Mouse (Mus musculus): ENCODE data around the gene Cenpj.

Cenpj gene

DNA sequence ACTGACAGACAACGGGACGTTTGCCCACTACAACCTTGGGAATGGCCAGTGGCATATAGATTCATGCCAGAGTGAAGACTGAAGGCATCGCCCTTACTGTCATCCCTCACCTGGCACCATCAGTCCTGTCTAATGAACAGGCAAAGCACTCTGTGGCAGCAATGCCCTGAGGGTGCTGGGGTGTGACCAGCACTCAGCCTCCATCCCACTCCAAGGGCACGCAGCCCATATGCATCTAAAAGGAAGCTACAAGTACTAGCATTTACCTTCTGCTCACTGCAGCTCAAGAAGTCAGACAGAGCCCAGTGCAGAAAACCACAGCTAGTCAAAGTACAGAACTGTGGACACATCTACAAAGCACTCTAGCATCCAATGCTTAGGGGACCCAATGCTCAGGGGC lies 29.7 kb downstream of the Cenpj start:
- no peak for DNase-seq (ENCODE audit: low spot score)

DNA sequence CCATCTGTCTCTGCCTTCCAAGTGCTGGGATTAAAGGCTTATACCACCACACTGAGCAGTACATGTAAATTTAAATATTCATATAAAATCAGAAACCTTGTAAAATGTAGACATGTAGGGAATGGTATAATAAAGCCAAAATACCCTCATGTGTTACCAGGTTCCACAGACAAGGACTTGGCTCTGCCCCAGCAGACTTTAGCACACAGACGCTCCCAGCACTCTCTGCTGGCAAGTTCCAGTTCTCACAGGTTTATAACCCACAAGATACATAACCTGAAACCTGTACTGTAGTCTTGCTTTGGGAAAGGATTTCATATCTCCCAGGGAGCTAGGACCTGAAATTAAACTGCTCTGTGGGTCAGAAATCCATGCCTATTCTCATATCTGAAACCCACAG lies 30.3 kb downstream of the Cenpj start:
- no peak for DNase-seq (ENCODE audit: low spot score)

GRCm38 (mm10) chr14:56530788-56531187 lies 44.4 kb downstream of the Cenpj start:
- DNase-seq (ENCODE audit: low spot score) = no peak

- no peak for DNase-seq (ENCODE audit: low spot score)
Observed at GRCm38 (mm10) chr14:56514775-56515174, 60.5 kb downstream of the Cenpj start.

DNA sequence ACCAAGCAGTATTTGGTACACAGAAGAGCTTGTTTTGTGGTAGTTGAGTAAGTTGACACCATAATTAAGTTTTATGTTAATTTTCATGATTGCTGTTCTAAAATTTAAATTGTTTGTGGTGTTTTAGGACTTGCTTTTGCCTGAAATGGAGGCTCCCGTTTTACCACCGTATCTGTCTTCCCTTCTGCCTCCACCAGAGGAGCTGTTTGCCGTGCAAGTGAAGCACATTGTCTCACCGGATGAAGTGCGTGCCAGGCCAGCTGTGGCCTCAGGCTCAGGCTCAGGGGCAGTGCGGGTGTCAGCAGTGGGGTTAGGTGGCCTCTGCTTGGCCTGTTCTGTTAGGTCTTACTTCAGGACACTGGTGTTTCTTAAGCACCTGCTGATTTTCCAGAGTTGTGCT lies 63.1 kb downstream of the Cenpj start:
- DNase-seq (ENCODE audit: low spot score) = no peak

GRCm38 (mm10) chr14:56506743-56507142 lies 68.5 kb downstream of the Cenpj start:
- no peak for DNase-seq (ENCODE audit: low spot score)

DNA sequence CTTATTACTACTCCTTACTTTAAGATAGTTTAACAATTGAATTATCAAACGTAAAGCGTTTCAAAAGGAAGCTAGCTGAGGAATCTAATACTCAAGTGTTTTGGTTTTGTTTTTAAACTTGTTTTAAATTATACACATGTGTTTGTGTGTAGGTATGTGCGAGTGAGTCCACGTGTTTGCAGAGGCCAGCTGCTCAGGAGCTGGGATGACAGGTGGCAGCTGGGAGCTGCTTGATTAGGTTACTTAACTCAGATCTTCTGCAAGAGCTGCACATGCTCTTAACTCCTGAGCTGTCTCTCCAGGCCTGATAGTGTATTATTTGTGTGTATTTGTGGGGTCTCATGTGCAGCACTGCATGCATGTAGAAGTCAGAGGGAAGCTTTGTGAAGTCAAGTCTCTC lies 72.8 kb downstream of the Cenpj start:
- no peak for DNase-seq (ENCODE audit: low spot score)

DNA sequence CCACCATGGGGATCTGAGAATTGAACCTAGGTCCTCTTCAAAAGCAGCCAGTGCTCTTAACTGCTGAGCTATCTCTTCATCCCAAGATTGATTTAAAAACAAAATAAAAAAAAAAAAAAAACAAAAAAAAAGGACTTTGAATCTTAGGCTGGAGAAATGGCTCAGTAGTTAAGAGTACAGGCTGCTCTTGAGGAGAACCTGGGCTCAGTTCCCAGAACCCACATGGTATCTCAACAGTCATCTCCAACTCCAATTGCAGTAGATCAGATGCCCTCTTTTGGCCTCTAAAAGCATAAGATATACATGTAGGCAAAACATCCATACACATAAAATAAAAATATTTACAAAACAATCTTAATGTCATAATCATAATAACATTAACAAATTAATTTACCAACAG lies 85.4 kb downstream of the Cenpj start:
- DNase-seq (ENCODE audit: low spot score) = no peak

Measured in adipocyte (in vitro differentiated cells).